Mouse (Mus musculus): Measurements from ENCODE around the gene Slco3a1. TPM values are rescaled to one million over a fixed set of nuclear protein-coding genes. Genes with fewer than 3 reads are reported as not detected.

The Slco3a1 gene
- total and polyA plus RNA-seq, 2 experiments from 2014 or later, result 10.5 to 24.8 TPM

- Histone ChIP-seq H3K9ac (replicated peaks; ENCODE audit: low read depth, low read length) (no peak overlapping the region), H3K4me3 (ENCODE audit: low read depth, low read length) (no peak overlapping the region), H3K36me3 (replicated peaks; ENCODE audit: control insufficient read depth, insufficient read depth, low read length) (no peaks in the 10 kb centered on the region), H3K4me2 (ENCODE audit: low read depth, low read length) (no peak overlapping the region), H3K4me1 (ENCODE audit: control insufficient read depth, insufficient read depth) (no peaks in the 10 kb centered on the region), H3K27me3 (ENCODE audit: control insufficient read depth, insufficient read depth, low read length) (no peaks in the 10 kb centered on the region), H3K9me3 (replicated peaks; ENCODE audit: control insufficient read depth, low read length) (no peaks in the 10 kb centered on the region), H3K27ac (ENCODE audit: low read depth) (no peak overlapping the region)
- DNase-seq (ENCODE audit: low spot score) (peak; percentile 24), ATAC-seq (ENCODE audit: insufficient read depth, low read depth) (no peak)
- no peak for TF ChIP-seq EP300 (IDR thresholded peaks at IDR 0.05; ENCODE audit: low read depth)
- TF ChIP-seq CTCF (IDR thresholded peaks at IDR 0.05; ENCODE audit: low read depth), result no peak
- 65% methylated on average over 5 of the region's 5 CpGs for WGBS
These were observed 230.9 kb downstream of the Slco3a1 start for GRCm38 (mm10) chr7:74323683-74324082.

- Histone ChIP-seq H3K9me3 (replicated peaks; ENCODE audit: control insufficient read depth, low read length) (no peaks in the 10 kb centered on the region), H3K4me1 (ENCODE audit: control insufficient read depth, insufficient read depth) (no peaks in the 10 kb centered on the region), H3K4me2 (ENCODE audit: low read depth, low read length) (no peak overlapping the region), H3K27ac (ENCODE audit: low read depth) (no peak overlapping the region), H3K4me3 (ENCODE audit: low read depth, low read length) (no peak overlapping the region), H3K27me3 (ENCODE audit: control insufficient read depth, insufficient read depth, low read length) (no peaks in the 10 kb centered on the region), H3K9ac (replicated peaks; ENCODE audit: low read depth, low read length) (no peak overlapping the region), H3K36me3 (replicated peaks; ENCODE audit: control insufficient read depth, insufficient read depth, low read length) (no peaks in the 10 kb centered on the region)
- DNase-seq (ENCODE audit: low spot score), result no peak
- TF ChIP-seq CTCF (IDR thresholded peaks at IDR 0.05; ENCODE audit: low read depth), result no peak
- TF ChIP-seq EP300 (IDR thresholded peaks at IDR 0.05; ENCODE audit: low read depth), result no peak
- no peak for ATAC-seq (ENCODE audit: insufficient read depth, low read depth)
These were observed 231.4 kb downstream of the Slco3a1 start for GRCm38 (mm10) chr7:74323194-74323593.

GRCm38 (mm10) chr7:74320635-74321034, 233.9 kb downstream of the Slco3a1 start:
- Histone ChIP-seq H3K27ac (ENCODE audit: low read depth) (no peak overlapping the region), H3K4me2 (ENCODE audit: low read depth, low read length) (no peak overlapping the region), H3K27me3 (ENCODE audit: control insufficient read depth, insufficient read depth, low read length) (no peaks in the 10 kb centered on the region), H3K4me1 (ENCODE audit: control insufficient read depth, insufficient read depth) (no peaks in the 10 kb centered on the region), H3K9me3 (replicated peaks; ENCODE audit: control insufficient read depth, low read length) (no peaks in the 10 kb centered on the region), H3K36me3 (replicated peaks; ENCODE audit: control insufficient read depth, insufficient read depth, low read length) (no peaks in the 10 kb centered on the region), H3K4me3 (ENCODE audit: low read depth, low read length) (no peak overlapping the region), H3K9ac (replicated peaks; ENCODE audit: low read depth, low read length) (no peak overlapping the region)
- WGBS, result 86% methylated on average over 5 of the region's 5 CpGs
- no peak for ATAC-seq (ENCODE audit: insufficient read depth, low read depth)
- TF ChIP-seq CTCF (IDR thresholded peaks at IDR 0.05; ENCODE audit: low read depth) (no peak), EP300 (IDR thresholded peaks at IDR 0.05; ENCODE audit: low read depth) (no peak)
- DNase-seq (ENCODE audit: low spot score), result no peak

DNA sequence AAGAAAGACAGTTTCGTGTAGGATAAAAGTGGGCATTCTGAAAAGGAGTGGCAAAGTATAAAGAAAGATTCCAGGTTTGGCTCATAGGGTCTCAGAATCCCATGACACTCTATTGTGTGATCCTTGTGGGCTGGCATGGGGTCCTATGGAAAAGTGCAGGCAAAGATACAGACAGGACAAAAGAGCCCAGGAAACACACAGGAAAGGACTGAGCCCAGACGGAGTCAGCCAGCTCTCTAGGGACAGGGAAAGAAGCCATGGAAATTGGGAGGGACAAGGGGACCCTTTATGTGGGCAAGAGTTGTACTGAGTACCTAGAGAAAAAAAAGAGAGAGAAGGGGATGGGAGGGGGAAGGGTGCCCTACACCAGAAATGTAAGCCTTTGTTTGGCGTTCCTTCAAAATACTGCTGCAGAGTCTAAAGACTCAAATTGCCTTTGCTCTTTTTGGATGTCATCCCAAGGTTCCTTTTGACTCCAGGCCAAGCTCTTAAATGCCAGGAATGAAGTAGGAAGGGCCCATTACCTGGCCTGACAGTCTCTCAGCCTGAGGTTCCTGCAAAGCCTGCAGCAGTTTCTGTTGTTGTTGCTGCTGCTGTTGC, 238.6 kb downstream of the Slco3a1 start:
- H3K36me3 ChIP-seq (replicated peaks; ENCODE audit: control insufficient read depth, insufficient read depth, low read length), result no peaks in the 10 kb centered on the region
- WGBS, result 71% methylated on average over 3 of the region's 3 CpGs
- H3K4me2 ChIP-seq (ENCODE audit: low read depth, low read length), result no peak overlapping the region
- H3K27ac ChIP-seq (ENCODE audit: low read depth), result no peak overlapping the region
- DNase-seq (ENCODE audit: low spot score), result no peak
- TF ChIP-seq EP300 (IDR thresholded peaks at IDR 0.05; ENCODE audit: low read depth) (no peak), CTCF (IDR thresholded peaks at IDR 0.05; ENCODE audit: low read depth) (no peak)
- no peaks in the 10 kb centered on the region for H3K9me3 ChIP-seq (replicated peaks; ENCODE audit: control insufficient read depth, low read length)
- no peaks in the 10 kb centered on the region for H3K4me1 ChIP-seq (ENCODE audit: control insufficient read depth, insufficient read depth)
- H3K27me3 ChIP-seq (ENCODE audit: control insufficient read depth, insufficient read depth, low read length), result no peaks in the 10 kb centered on the region
- H3K9ac ChIP-seq (replicated peaks; ENCODE audit: low read depth, low read length), result no peak overlapping the region
- ATAC-seq (ENCODE audit: insufficient read depth, low read depth), result no peak
- no peak overlapping the region for H3K4me3 ChIP-seq (ENCODE audit: low read depth, low read length)

- Histone ChIP-seq H3K27ac (ENCODE audit: low read depth) (no peak overlapping the region), H3K4me2 (ENCODE audit: low read depth, low read length) (no peak overlapping the region), H3K4me3 (ENCODE audit: low read depth, low read length) (no peak overlapping the region), H3K27me3 (ENCODE audit: control insufficient read depth, insufficient read depth, low read length) (no peaks in the 10 kb centered on the region), H3K9ac (replicated peaks; ENCODE audit: low read depth, low read length) (no peak overlapping the region), H3K9me3 (replicated peaks; ENCODE audit: control insufficient read depth, low read length) (no peaks in the 10 kb centered on the region), H3K36me3 (replicated peaks; ENCODE audit: control insufficient read depth, insufficient read depth, low read length) (no peaks in the 10 kb centered on the region), H3K4me1 (ENCODE audit: control insufficient read depth, insufficient read depth) (no peaks in the 10 kb centered on the region)
- DNase-seq (ENCODE audit: low spot score) (no peak), ATAC-seq (ENCODE audit: insufficient read depth, low read depth) (no peak)
- no peak for TF ChIP-seq EP300 (IDR thresholded peaks at IDR 0.05; ENCODE audit: low read depth)
- no peak for TF ChIP-seq CTCF (IDR thresholded peaks at IDR 0.05; ENCODE audit: low read depth)
- WGBS, result 94% methylated on average over 1 of the region's 1 CpGs
These were observed 240.3 kb downstream of the Slco3a1 start for GRCm38 (mm10) chr7:74314276-74314675.
